ENCODE assay signal across 25 mouse cellular contexts in genomic region chr11:78582848-78583247, GRCm38 (mm10). TPM values are rescaled to one million over a fixed set of nuclear protein-coding genes. Genes with fewer than 3 reads are reported as not detected.
DNase-seq lines count a peak whose midpoint lies in the region; ATAC-seq and TF ChIP-seq lines count a peak whose summit lies in the region.
"Had no signal": no experiment of that assay in that cellular context is flagged by ENCODE, and none has a peak within 500 bp of the region (broad histone marks: within the 10 kb centered on the region; RNA-seq: fewer than 3 reads in every experiment).

No protein-coding gene starts in this region.

- no peaks in the 10 kb centered on the region for H3K4me1 ChIP-seq in liver, postnatal 0 days (ENCODE audit: insufficient read depth)
- H3K4me1 ChIP-seq in liver, embryonic 12.5 days: peaks cover 9% of the 10 kb centered on the region
- H3K4me1 ChIP-seq: embryonic facial prominence, embryonic 12.5 days; embryonic facial prominence, embryonic 15.5 days; forebrain, embryonic 12.5 days; forebrain, embryonic 15.5 days had no signal

- no peak overlapping the region for H3K9ac ChIP-seq in liver, postnatal 0 days (replicated peaks)
- no peak overlapping the region for H3K9ac ChIP-seq in liver, embryonic 12.5 days
- H3K9ac ChIP-seq: embryonic facial prominence, embryonic 12.5 days; embryonic facial prominence, embryonic 15.5 days; forebrain, embryonic 12.5 days; forebrain, embryonic 15.5 days; hindbrain, embryonic 14.5 days had no signal

- no peak for TF ChIP-seq CTCF in liver, postnatal 0 days (IDR thresholded peaks at IDR 0.05; ENCODE audit: low read depth)

- TF ChIP-seq EP300 in liver, postnatal 0 days (IDR thresholded peaks at IDR 0.05; ENCODE audit: low read depth): peak; percentile 77

- ATAC-seq in liver, postnatal 0 days: no peak
- ATAC-seq in liver, embryonic 12.5 days: no peak
- ATAC-seq in megakaryocyte-erythroid progenitor cell, adult 5-6 weeks (replicated peaks; ENCODE audit: low FRiP score, low TSS enrichment, poor library complexity, severe bottlenecking): peak; percentile 67
- ATAC-seq in activated CD4-positive, CD25-positive, alpha-beta regulatory T cell, adult 4 months: no peak
- ATAC-seq: forebrain, embryonic 15.5 days; hindbrain, postnatal 0 days; inflammation-experienced regulatory T-cells, adult 6 months; intestine, embryonic 16.5 days; Patski had no signal

- no peak overlapping the region for H3K4me3 ChIP-seq in liver, postnatal 0 days (ENCODE audit: low read depth, low read length)
- no peak overlapping the region for H3K4me3 ChIP-seq in liver, embryonic 12.5 days
- H3K4me3 ChIP-seq: embryonic facial prominence, embryonic 12.5 days; embryonic facial prominence, embryonic 15.5 days; forebrain, embryonic 12.5 days; forebrain, embryonic 15.5 days had no signal

- peaks cover 14% of the 10 kb centered on the region; the same call in 1 of the 2 replicates for H3K36me3 ChIP-seq in liver, postnatal 0 days (replicated peaks; ENCODE audit: insufficient read depth, low read length)
- H3K36me3 ChIP-seq in liver, embryonic 12.5 days: peaks cover 43% of the 10 kb centered on the region

- H3K9me3 ChIP-seq in liver, postnatal 0 days (ENCODE audit: low read length): no peaks in the 10 kb centered on the region
- no peaks in the 10 kb centered on the region for H3K9me3 ChIP-seq in liver, embryonic 12.5 days (replicated peaks)
- H3K9me3 ChIP-seq: embryonic facial prominence, embryonic 12.5 days; embryonic facial prominence, embryonic 15.5 days; forebrain, embryonic 12.5 days; forebrain, embryonic 15.5 days had no signal

- no peak for DNase-seq in liver, postnatal 0 days
- peak; percentile 15 for DNase-seq in c-Kit-positive CD71-positive TER-119-negative erythroid progenitor cells, embryonic 14.5 days (ENCODE audit: low read depth)
- no peak for DNase-seq in urinary bladder, adult 2 months (ENCODE audit: low spot score)
- DNase-seq: adrenal gland, adult 2 months; adrenal gland, postnatal 36 days; cerebellum, adult 11 months; cerebellum, adult 2 months; cerebellum, adult 9-11 months; cerebellum, postnatal 25 days; gastrocnemius, postnatal 25 days; heart, postnatal 14 days; heart, postnatal 4 days had no signal

- H3K27ac ChIP-seq in liver, postnatal 0 days (ENCODE audit: low read depth): no peak overlapping the region
- H3K27ac ChIP-seq in liver, embryonic 12.5 days: no peak overlapping the region
- H3K27ac ChIP-seq: embryonic facial prominence, embryonic 12.5 days; embryonic facial prominence, embryonic 15.5 days; forebrain, embryonic 12.5 days; forebrain, embryonic 15.5 days; hindbrain, embryonic 14.5 days; hindbrain, postnatal 0 days had no signal

- 50% methylated on average over 6 of the region's 6 CpGs for whole genome bisulfite sequencing in liver, postnatal 0 days (ENCODE audit: insufficient replicate concordance)
- 46% methylated on average over 6 of the region's 6 CpGs for WGBS in liver, embryonic 12.5 days (ENCODE audit: insufficient replicate concordance)

- no peak overlapping the region for H3K4me2 ChIP-seq in liver, postnatal 0 days (ENCODE audit: low read depth, low read length)
- no peak overlapping the region for H3K4me2 ChIP-seq in liver, embryonic 12.5 days
- H3K4me2 ChIP-seq: embryonic facial prominence, embryonic 12.5 days; embryonic facial prominence, embryonic 15.5 days; forebrain, embryonic 12.5 days; forebrain, embryonic 15.5 days; heart, embryonic 11.5 days; hindbrain, embryonic 14.5 days had no signal

- no peaks in the 10 kb centered on the region for H3K27me3 ChIP-seq in liver, postnatal 0 days (ENCODE audit: insufficient read depth, low read length)
- H3K27me3 ChIP-seq in liver, embryonic 12.5 days (replicated peaks): no peaks in the 10 kb centered on the region
- H3K27me3 ChIP-seq: embryonic facial prominence, embryonic 12.5 days; embryonic facial prominence, embryonic 15.5 days; forebrain, embryonic 12.5 days; forebrain, embryonic 15.5 days; Patski had no signal

RNA-seq across cellular contexts. Expression of gene Tmem97, which starts 32.3 kb away (rescaled TPM):
- polyA plus RNA-seq in liver, postnatal 0 days (2015; fragmentation: Nextera tagmentation; extraction: Ambion mirVana): 79.2 and 81.5 TPM in 2 replicates
- 111 and 128 TPM in 2 replicates for polyA plus RNA-seq in liver, embryonic 12.5 days (2016; fragmentation: Nextera tagmentation; extraction: Ambion mirVana)
- 63.3 and 72.9 TPM in 2 replicates for total RNA-seq in megakaryocyte-erythroid progenitor cell, adult 5-6 weeks (2014; fragmentation: Nextera tagmentation)
- 59.7 and 64.4 TPM in 2 replicates for total RNA-seq in megakaryocyte-erythroid progenitor cell, adult 5-6 weeks (2017)
- polyA plus RNA-seq in urinary bladder, adult 2 months (2012; rRNA removed): 8.7 and 10.7 TPM in 2 replicates
- 10 to 100 TPM; 23.3 to 28.4 TPM for polyA plus RNA-seq in activated CD4-positive, CD25-positive, alpha-beta regulatory T cell, adult 4 months (2017; shearing (Covaris generic))

RNA-seq across cellular contexts. Expression of gene Ift20, which starts 46.7 kb away (rescaled TPM):
- polyA plus RNA-seq in liver, postnatal 0 days (2015; fragmentation: Nextera tagmentation; extraction: Ambion mirVana): 82.3 and 85.1 TPM in 2 replicates
- 81.7 and 84.7 TPM in 2 replicates for polyA plus RNA-seq in liver, embryonic 12.5 days (2016; fragmentation: Nextera tagmentation; extraction: Ambion mirVana)
- total RNA-seq in megakaryocyte-erythroid progenitor cell, adult 5-6 weeks (2014; fragmentation: Nextera tagmentation): 57.8 and 83.5 TPM in 2 replicates
- total RNA-seq in megakaryocyte-erythroid progenitor cell, adult 5-6 weeks (2017): 142 and 156 TPM in 2 replicates
- polyA plus RNA-seq in urinary bladder, adult 2 months (2012; rRNA removed): 87.2 and 93.1 TPM in 2 replicates
- 100 to 1,000 TPM; 114 to 134 TPM for polyA plus RNA-seq in activated CD4-positive, CD25-positive, alpha-beta regulatory T cell, adult 4 months (2017; shearing (Covaris generic))

RNA-seq across cellular contexts. Expression of gene Tnfaip1, which starts 46.7 kb away (rescaled TPM):
- polyA plus RNA-seq in liver, postnatal 0 days (2015; fragmentation: Nextera tagmentation; extraction: Ambion mirVana): 12.9 and 13.1 TPM in 2 replicates
- 22.3 and 22.6 TPM in 2 replicates for polyA plus RNA-seq in liver, embryonic 12.5 days (2016; fragmentation: Nextera tagmentation; extraction: Ambion mirVana)
- 2.5 and 4.6 TPM in 2 replicates for total RNA-seq in megakaryocyte-erythroid progenitor cell, adult 5-6 weeks (2014; fragmentation: Nextera tagmentation)
- total RNA-seq in megakaryocyte-erythroid progenitor cell, adult 5-6 weeks (2017): 0.15 and 2.7 TPM in 2 replicates
- polyA plus RNA-seq in urinary bladder, adult 2 months (2012; rRNA removed): 37.1 and 39.9 TPM in 2 replicates
- 10 to 100 TPM; 12.1 to 14.6 TPM for polyA plus RNA-seq in activated CD4-positive, CD25-positive, alpha-beta regulatory T cell, adult 4 months (2017; shearing (Covaris generic))
